Mouse (Mus musculus) testis, adult 2 months (tissue): ENCODE data around the gene Nudt2.

ENCODE experiments used
- CTCF ChIP-seq: fragments of 200-500 bp; IDR thresholded peaks from 2 replicates; pipeline ENCODE4 v1.5.1; 2012; ENCODE audit warnings: low read depth, mild to moderate bottlenecking, inconsistent platforms, low read length, moderate library complexity; ENCODE audit not compliant: control insufficient read depth, insufficient read depth, insufficient replicate concordance
- POLR2A ChIP-seq: fragments of 200-500 bp; IDR thresholded peaks from 2 replicates; pipeline ENCODE4 v1.6.1; 2012; ENCODE audit warnings: low read depth, mild to moderate bottlenecking, inconsistent platforms, low read length, moderate library complexity; ENCODE audit not compliant: control insufficient read depth

DNA sequence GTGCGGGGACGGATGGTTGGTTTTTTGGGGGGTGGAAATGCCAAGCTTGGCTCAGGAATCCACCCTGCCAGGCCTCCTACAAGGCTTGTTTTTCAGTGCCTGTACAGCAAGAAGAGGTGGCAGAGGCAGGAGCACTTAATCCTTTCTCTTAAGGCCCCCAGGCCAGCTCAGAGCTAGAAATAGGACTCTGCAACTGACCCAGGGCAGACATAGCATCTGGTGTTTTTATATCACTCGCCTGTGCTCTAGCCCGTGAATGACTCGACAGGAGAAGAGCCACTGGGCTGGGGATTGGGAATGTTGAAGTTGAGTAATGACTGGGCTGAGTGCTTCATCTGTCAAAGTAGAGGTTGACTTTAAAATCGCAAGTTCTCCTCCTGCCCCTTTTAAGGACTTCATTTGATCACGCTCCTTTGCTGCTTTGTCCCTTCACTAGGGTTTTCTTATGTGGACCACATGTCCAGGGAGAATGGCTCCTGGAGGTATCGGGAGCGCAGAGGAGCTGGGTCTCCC lies 12.8 kb downstream of the Nudt2 start:
- TF ChIP-seq CTCF: no peak
- no peak for TF ChIP-seq POLR2A
